18 mouse cellular contexts compared by ENCODE assay signal in genomic region chr5:21388855-21389254, GRCm38 (mm10). TPM values are rescaled to one million over a fixed set of nuclear protein-coding genes. Genes with fewer than 3 reads are reported as not detected.
"Had no signal": no experiment of that assay in that cellular context is flagged by ENCODE, and none has a peak within 500 bp of the region (broad histone marks: within the 10 kb centered on the region; RNA-seq: fewer than 3 reads in every experiment).

No protein-coding gene starts in this region.

- H3K9me3 ChIP-seq: neural tube, embryonic 12.5 days; neural tube, embryonic 13.5 days; neural tube, embryonic 15.5 days; stomach, embryonic 15.5 days had no signal

- H3K36me3 ChIP-seq: neural tube, embryonic 12.5 days; neural tube, embryonic 13.5 days; neural tube, embryonic 15.5 days; stomach, embryonic 15.5 days had no signal

- H3K4me3 ChIP-seq: neural tube, embryonic 12.5 days; neural tube, embryonic 13.5 days; neural tube, embryonic 15.5 days; stomach, embryonic 15.5 days had no signal

- H3K4me1 ChIP-seq: neural tube, embryonic 12.5 days; neural tube, embryonic 13.5 days had no signal

- H3K27me3 ChIP-seq: neural tube, embryonic 12.5 days; neural tube, embryonic 13.5 days; neural tube, embryonic 15.5 days; stomach, embryonic 15.5 days had no signal

- DNase-seq: retina, postnatal 1 day; right cerebral cortex, adult 18-20 months; right cerebral cortex, postnatal 14 days; right cerebral cortex, postnatal 25 days; right cerebral cortex, postnatal 4 days; spleen, adult 18-20 months; thymus, adult 18-20 months; thymus, adult 2 months; thymus, postnatal 14 days; thymus, postnatal 25 days; thymus, postnatal 36 days had no signal

- H3K9ac ChIP-seq: neural tube, embryonic 12.5 days; neural tube, embryonic 13.5 days; neural tube, embryonic 15.5 days; stomach, embryonic 15.5 days had no signal

- H3K27ac ChIP-seq: neural tube, embryonic 12.5 days; neural tube, embryonic 13.5 days; neural tube, embryonic 15.5 days; stomach, embryonic 15.5 days; stomach, postnatal 0 days had no signal

- H3K4me2 ChIP-seq: neural tube, embryonic 12.5 days; neural tube, embryonic 13.5 days; neural tube, embryonic 15.5 days; stomach, embryonic 15.5 days had no signal

RNA-seq across cellular contexts. Expression of gene Ccdc146, which starts 35.6 kb away (rescaled TPM):
- polyA plus RNA-seq: small intestine, adult 2 months; spleen, adult 2 months; thymus, adult 2 months had no signal
